Mouse (Mus musculus): Measurements from ENCODE around the gene Olfr474. TPM values are rescaled to one million over a fixed set of nuclear protein-coding genes. Genes with fewer than 3 reads are reported as not detected.

Olfr474 gene
- not detected for polyA plus RNA-seq (2012; fragmentation: generic; extraction: Trizol)

DNA sequence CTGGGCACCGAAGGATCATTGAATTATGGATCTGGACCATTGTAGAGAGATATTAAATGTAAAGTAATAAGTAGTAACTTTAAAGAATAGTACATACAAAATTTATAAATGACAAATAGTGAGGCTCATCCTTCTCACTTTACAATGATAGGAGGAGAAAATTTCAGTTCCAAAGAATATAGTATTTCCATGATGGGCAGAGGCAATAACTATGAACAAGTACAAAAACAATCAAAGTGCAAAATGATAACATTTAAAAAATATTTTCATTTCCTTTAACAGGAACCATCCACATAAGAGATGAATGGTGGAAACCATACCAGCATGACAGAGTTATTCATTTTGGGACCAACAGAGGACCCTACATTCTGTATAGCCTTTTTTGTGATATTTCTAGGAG, at the start of gene Olfr474:
Gene Olfr474 (plus strand): TSS at position 301 of the 400 bp plus-strand sequence.

DNA sequence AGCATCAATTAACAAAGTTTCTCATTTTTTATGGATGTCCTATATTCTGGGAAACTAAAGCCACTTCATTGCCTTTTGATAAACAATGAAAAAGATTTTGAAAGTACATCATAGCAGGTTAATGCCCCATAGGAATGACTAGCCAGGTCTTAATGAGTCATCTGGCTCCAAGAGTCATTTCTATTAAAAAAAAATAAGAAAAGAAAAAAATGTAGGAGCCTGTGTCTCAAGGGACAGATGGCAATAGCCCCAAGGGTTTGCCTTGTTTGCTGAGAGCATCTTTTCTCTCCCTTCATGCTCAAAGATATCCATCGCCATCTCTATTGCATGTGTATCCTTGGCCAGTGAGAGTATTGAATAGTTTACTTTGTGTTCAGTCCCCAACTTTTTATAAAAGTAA, 24.3 kb upstream of the Olfr474 start, which contains the start of gene Olfr473:
Gene Olfr473 (plus strand): TSS at position 301 of the 400 bp plus-strand sequence.

DNA sequence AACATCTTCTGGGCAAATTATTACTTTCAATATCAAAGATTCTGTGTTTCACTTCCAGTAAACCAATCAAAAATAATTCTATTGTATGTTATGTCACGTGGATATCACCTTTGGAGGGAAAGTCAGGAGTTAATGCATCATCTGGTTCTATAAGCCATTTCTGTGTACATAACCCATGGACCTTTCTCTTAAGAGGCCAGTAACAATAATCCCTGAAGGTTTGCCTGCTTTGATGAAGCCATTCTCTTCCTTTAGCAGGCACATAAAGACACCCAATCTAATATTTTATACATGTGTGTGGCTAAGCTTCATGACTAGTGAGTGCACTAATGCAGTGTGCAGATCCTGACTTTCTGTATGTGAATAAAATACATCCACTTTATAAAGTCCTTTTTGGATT, 10.1 kb downstream of the Olfr474 start, which contains the start of gene Olfr476:
Gene Olfr476 (plus strand): TSS at position 301 of the 400 bp plus-strand sequence.

DNA sequence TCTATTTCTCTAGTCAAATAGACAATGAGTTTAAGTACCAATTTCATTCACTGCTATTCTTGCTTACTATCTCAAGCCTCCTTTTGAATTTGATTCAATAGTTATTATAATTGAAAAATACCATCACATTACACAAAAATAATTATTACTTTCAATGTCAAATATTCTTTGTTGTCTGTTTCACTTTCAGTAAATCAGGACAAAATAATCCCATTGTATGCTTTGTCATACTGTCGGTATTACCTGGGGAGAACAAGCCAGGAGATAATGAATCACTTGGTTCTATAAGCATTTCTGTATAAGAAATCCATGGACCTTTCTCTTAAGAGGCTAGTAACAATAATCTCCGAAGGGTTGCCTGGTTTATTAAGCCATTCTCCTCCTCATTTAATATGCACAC, 31.9 kb downstream of the Olfr474 start, which contains the start of gene Olfr477:
Gene Olfr477 (plus strand): TSS at position 301 of the 400 bp plus-strand sequence.

Other genes starting within 250 kb of the Olfr474 start
- not detected for gene Cyb5r2, start 196.6 kb upstream of the Olfr474 start, polyA plus RNA-seq (2012; fragmentation: generic; extraction: Trizol)
- gene Ovch2, start 153.4 kb upstream of the Olfr474 start, polyA plus RNA-seq (2012; fragmentation: generic; extraction: Trizol), result under 1 TPM in 1 of 2 experiments, not detected in 1; 0.02 TPM
- gene Olfr467, start 142.4 kb upstream of the Olfr474 start, polyA plus RNA-seq (2012; fragmentation: generic; extraction: Trizol), result not detected
- not detected for gene Olfr469, start 129.1 kb upstream of the Olfr474 start, polyA plus RNA-seq (2012; fragmentation: generic; extraction: Trizol)
- not detected for gene Olfr470, start 107.2 kb upstream of the Olfr474 start, polyA plus RNA-seq (2012; fragmentation: generic; extraction: Trizol)
- gene Olfr472, start 56.7 kb upstream of the Olfr474 start, polyA plus RNA-seq (2012; fragmentation: generic; extraction: Trizol), result not detected
- gene Olfr473, start 24.2 kb upstream of the Olfr474 start, polyA plus RNA-seq (2012; fragmentation: generic; extraction: Trizol), result not detected
- gene Olfr476, start 10.2 kb downstream of the Olfr474 start, polyA plus RNA-seq (2012; fragmentation: generic; extraction: Trizol), result not detected
- gene Olfr477, start 32.0 kb downstream of the Olfr474 start, polyA plus RNA-seq (2012; fragmentation: generic; extraction: Trizol), result not detected
- gene Olfr478, start 79.3 kb downstream of the Olfr474 start, polyA plus RNA-seq (2012; fragmentation: generic; extraction: Trizol), result not detected
- not detected for gene Olfr479, start 96.0 kb downstream of the Olfr474 start, polyA plus RNA-seq (2012; fragmentation: generic; extraction: Trizol)
- gene Olfr480, start 112.7 kb downstream of the Olfr474 start, polyA plus RNA-seq (2012; fragmentation: generic; extraction: Trizol), result not detected
- not detected for gene Olfr481, start 125.2 kb downstream of the Olfr474 start, polyA plus RNA-seq (2012; fragmentation: generic; extraction: Trizol)
- under 1 TPM in 1 of 2 experiments, not detected in 1; 0.02 TPM for gene Olfr482, start 142.9 kb downstream of the Olfr474 start, polyA plus RNA-seq (2012; fragmentation: generic; extraction: Trizol)
- not detected for gene Olfr483, start 146.2 kb downstream of the Olfr474 start, polyA plus RNA-seq (2012; fragmentation: generic; extraction: Trizol)
- gene Olfr484, start 172.8 kb downstream of the Olfr474 start, polyA plus RNA-seq (2012; fragmentation: generic; extraction: Trizol), result not detected
- gene Olfr485, start 205.2 kb downstream of the Olfr474 start, polyA plus RNA-seq (2012; fragmentation: generic; extraction: Trizol), result not detected
- gene Olfr486, start 218.1 kb downstream of the Olfr474 start, polyA plus RNA-seq (2012; fragmentation: generic; extraction: Trizol), result not detected

Data from C3H10T1/2 (cell line).